Mouse (Mus musculus) layer of hippocampus, adult 9-11 months (tissue): ENCODE measurements around the gene Asgr1.
"Not testable (repeated sequence)": the region's sequence is repeated elsewhere in the genome, so short reads cannot be mapped to it uniquely, and the experiment has no call there.

Experiments used
- DNase-seq: peaks from one replicate; pipeline ENCODE4 v3.0.0; 2022

Gene Asgr1

DNA sequence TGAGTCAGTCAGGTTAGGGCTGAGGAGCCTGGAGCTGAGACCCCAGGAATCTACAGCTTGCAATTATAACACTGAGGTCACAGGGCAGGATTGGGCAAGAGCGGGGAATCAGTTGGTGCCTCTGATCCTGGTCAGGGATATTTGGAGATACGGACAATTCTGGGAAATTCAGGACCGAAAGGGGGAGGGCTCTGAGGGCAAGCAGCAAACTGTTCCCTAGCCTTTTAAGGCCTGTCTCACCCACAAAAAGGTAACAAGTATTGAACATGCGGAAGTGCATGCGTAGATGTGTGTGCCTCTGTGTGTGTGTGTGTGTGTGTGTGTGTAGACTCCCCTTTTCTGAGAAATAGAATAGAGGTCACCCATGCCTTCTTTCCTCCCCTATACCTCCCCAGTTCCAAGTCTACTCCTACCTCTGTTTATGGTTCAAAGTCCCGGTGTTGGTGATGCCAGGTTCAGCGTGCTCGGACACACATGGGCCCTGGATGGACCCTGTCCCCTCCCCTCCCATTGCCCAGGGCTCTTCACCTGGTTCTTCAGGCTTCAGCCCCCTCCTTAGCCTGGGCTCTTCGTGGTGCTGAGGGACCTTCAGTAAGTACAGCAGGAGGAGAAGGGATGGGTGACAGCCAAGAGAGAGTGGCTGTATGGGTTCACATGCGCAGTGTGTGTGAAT is at the start of gene Asgr1:
Gene Asgr1 (plus strand): TSS at position 188 of the 673 bp plus-strand sequence.
- no peak for DNase-seq

DNA sequence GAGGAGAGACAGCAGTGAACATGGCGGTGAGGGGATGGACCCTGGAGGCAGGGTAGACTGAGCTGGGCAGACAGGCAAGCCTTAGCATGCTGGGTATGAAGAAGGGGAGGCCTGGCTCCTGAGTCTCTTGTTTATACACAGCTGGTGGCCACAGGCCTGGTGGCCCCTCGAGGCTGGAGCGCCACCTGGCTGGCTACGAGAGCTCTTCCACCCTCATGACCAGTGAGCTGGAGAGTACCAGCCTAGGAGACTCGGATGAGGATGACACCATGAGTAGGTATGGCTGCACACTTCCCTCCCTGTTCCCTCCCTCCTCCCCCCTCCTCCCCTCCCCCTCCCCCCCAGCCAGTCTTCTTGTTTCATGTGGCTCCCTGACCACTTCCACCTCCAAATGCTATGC is 48.4 kb upstream of the Asgr1 start:
- DNase-seq: no peak

DNA sequence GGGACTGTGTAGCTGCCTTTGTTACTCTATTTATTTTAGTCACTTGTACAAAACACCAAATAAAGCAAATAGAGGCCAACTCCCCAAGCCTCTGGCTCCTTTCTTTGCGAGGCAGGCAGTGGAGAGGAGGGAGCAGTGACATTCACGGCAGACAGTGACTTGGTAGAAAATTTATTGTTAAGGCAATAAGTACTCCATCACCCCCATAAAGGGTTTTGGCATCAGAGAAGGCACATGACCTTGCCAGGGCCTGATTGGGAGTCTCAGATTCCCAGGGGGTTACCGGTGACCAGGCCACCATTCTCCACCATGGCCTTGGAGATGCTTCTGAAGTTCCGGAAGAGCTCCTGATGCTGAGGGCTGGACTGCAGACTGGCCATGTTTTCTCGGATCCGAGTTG is 43.9 kb upstream of the Asgr1 start:
- DNase-seq: no peak

DNA sequence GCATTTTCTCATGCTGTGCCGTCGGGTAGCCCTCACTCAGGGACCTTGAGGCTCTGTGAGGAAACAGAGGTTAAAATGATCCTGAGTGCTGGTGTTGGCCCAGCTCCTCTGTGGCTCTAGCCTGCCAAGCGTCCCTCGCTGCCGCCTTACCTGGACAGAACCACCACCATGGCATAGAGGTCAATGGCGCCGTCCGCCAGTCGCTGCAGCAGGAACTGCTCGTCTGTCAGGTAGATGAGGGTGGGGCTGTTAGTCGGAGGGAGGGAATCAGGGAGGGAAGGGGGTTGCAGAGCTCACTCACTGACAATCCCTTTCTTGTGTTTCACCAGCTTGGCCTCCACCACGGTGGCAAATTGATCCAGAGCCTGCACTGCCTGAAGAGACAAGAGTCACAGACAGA is 43.3 kb upstream of the Asgr1 start:
- no peak for DNase-seq

DNA sequence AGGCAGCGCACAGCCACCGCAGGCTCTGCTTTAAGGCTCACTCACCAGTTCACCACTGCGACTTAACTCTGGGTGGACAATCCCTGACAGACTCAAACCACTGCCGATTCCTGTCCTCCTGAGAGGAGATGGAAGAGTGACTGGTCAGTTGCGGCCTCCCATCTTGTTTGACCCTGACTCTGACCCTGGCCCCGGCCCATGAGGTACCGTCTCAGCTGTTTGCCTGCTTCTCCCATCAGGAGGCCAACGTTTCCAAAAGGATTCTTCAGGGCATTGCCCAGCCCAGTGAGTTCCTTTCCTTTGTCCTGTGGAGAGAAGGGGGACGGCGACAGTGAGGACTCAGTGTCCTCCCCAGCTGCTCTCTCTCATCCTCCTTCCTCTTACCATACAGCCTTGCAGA is 42.9 kb upstream of the Asgr1 start:
- DNase-seq: no peak

DNA sequence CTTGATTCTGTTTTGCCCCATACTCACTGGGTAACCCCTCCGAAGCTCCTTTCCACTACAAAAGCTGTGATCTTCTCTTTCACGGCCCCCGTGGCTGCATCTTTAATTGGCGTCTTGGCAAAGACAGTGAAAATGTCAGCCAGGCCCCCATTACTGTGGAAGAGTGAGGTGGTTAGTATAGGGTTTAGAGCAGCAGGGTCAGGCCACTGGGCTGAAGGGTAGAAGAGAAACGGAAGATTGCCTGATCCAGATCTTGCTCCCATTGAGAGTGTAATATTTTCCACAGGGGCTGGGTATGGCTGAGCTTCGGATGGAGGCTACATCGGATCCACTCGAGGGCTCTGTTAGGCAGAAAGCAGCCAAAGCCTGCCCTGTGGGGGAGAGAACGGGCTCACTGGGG is 41.0 kb upstream of the Asgr1 start:
- no peak for DNase-seq

DNA sequence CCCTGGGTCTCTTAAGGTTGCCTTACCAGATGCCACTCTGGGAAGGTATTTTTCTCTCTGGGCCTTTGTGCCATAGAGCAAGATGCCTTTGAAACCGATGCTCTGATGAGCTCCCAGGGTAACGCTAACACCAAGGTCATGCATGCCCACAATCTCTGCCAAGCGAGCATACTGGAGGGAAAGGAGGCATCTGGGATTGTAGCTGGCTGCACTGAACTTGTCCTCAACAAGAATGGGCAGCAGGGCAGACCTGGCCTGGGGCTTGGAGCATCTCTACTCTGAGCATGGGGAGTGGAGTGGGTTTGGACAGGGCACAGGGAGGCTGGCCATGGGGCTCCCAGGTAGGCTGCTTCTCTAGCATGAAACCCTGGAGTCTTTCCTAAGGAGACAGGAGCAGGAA is 40.5 kb upstream of the Asgr1 start:
- DNase-seq: no peak

DNA sequence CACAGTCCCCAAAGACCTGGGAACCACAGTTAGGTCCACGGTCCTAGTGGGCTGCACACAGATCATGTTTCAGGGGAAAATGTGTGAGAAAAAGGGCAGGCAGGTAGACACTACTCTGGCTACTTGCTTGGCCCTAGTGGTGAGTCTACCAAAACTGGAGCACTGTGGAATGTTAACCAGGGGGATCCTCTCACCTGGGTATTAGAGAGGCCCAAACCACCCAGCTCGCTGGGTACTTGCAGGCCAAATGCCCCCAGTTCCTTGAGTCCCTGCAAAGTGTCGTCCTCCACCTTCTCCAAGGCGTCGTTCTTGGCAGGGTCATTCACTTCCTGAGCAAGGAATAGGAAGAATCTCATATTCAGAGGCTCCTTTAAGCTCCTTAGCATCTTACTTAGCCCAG is 39.8 kb upstream of the Asgr1 start:
- DNase-seq: no peak

DNA sequence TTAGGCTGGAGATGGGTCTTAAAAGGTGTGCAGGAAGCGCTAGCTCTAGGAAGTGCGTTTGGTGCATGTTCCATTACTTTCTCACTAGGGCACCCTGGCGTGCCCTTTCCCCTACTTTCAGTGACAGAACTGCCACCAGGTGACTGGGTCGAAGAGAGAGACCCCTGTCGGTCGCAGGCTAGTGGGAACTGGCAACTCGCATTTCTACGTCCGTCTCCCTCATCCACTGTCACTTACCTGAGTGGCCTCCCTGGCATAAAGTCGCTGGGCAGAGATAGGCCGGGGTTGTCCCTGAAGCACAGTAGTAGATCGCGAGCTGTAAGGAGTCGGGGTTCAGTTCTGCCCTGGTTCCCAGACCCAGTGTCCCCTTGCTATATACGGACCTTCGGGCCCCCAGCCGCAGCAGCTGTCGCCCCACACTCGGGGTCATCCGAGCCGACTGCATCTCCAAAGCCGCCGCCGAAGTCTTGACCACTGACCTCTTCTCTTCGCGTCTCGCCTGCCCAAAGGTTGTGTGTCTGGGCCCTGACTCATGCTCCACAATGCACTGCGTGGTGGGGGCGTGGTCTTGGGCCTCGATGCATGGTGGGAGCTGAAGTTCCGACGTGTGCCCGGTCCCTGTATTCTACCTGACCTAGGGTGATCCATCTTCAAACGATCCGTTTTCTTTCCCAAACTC is 38.9 kb upstream of the Asgr1 start, which contains the start of gene Acadvl:
Gene Acadvl (minus strand): TSS at position 532 of the 679 bp plus-strand sequence.
- peak; percentile 92 for DNase-seq

DNA sequence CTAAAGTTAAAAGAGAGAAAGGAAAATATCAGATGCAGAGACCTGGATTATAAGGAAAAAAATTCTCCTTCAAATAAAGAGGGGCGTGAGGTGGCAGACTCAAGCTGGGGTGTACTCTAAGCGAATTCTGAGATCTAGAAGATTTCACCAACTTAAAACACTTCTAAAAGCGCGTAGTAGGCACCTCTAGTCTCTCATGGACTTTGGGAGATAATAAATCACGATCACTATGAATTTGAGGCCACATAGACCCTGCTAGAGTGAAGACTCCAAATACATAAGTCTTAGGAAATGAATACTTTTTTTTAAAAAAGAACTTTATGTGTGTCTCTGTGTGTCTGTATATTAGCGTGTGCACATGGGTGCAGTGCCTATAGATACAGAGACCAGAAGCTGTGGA is 38.2 kb upstream of the Asgr1 start:
- no peak for DNase-seq

DNA sequence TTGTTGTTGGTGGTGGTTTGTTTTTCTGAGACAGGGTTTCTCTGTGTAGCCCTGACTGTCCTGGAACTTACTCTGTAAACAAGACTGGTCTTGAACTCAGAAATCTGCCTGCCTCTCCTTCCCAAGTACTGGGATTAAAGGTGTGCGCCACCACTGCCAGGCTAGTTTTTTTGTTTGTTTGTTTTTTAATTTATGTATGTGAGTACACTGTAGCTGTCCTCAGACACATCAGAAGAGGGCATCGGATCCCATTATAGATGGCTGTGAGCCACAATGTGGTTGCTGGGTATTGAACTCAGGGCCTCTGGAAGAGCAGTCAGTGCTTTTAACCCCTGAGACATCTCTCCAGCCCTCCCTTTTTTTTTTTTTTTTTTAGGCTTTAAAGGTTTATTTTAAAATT is 37.7 kb upstream of the Asgr1 start:
- DNase-seq: not testable (repeated sequence)

DNA sequence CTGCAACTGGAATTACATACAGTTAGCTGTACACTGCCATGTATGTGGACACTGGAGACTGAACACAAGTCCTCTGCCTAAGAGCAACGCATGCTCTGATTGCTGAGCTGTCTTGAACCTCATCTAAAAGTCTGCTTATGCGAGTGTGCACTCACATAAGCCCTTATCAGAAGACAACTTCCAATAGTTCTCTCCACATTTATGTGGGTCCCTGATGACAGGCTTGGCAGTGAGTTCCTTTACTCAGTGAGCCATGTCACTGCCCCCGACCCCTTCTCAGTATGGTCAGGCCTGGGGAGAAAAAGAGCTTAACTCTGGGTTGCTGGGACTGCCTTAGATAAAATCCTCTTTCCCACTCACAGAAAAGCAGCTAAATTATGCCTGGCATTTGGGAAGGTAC is 37.2 kb upstream of the Asgr1 start, which contains the start of gene Dlg4:
Gene Dlg4 (plus strand): TSS at position 274 of the 400 bp plus-strand sequence.
- DNase-seq: no peak

DNA sequence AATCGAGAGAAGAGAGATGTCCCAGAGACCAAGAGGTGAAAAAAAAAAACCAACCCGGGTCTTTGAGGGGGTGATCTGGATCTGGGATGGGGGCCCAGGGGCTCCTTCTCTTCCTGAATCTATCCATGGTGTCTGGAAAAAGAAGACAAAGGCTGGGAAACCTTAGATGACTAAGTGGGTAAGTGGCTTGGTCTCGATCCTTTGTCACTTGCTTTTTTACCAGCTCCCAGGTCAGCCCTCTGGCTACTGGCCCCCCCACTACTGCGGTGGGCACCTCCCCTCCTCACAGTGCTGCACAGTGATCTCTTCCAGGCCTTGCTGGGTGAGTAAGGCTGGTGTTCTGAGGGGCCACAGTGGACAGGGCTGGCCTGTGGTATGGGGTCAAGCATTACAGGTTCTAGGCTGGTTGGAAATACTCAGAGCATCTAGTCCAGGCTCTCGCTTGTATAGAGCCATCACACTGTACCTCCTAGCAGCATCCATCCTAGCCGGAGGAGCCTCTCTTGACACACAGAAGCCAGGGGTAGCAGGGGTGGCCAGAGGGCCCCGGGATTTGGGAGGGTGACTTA is 36.6 kb upstream of the Asgr1 start:
- DNase-seq: no peak

DNA sequence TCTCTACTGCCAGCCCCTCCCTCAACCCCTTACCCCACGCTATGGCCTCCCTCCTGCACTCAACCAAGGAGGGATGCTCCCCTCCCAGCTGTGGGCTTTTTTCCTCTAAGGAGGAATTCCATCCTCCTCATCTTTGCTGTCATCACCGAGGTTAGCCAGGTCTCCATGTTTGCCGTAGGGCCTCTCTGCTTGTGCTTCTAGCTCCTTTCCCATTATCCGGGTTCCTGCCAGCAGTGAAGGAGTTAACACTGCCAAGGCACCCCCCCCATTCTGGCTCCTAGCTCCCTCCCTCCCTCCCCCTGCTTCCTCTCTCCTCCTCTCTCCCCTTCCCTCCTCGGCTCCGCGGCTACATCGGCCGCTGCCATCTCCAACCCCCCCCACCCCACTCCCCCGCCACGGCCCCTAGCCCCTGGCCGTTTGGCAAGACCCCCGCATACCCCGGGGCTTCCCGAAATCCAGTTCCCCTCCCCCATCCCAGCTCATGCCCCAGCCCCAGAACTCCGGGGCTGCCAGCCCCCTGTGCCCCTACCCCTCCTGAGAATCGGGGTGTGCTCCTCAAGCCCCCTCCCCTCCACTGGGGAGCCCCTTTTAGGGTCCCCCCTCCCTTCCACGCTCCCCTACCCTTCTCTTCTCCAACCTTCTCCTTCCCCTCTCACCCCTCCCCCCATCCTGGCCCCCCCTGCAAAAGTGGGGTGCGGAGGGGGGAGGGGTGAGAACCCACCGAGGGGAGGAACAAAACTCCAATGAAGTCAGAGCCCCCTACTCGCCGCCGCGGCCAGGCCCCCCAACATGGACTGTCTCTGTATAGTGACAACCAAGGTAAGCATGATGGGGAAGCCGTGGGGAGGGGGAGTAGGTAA is 35.5 kb upstream of the Asgr1 start:
- peak; percentile 63 for DNase-seq

DNA sequence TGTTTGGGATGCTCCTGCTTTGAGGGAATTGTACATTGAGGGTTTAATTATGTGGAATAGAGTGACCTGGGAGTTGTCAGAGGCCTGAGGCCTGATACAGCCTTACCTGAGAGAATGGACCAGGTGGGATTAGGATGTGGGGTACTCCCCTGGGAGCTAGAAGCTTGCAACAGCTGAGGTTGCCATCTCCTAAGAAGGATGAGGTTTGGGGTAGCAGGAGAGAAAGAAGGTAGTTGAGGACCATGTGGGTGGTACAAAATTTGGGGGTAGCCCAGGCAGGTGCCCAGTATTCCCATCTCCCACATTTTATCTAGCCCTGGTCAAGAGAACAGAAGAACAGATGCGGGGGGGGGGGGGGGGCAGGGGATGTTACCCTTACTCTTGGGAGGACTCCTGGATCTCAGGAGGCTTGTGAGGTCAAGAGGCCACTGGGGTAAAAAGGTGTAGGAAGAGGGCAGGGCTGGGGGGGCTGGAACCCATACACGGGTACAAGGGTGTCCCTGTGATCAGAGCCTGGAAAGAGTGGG is 34.3 kb upstream of the Asgr1 start:
- no peak for DNase-seq

DNA sequence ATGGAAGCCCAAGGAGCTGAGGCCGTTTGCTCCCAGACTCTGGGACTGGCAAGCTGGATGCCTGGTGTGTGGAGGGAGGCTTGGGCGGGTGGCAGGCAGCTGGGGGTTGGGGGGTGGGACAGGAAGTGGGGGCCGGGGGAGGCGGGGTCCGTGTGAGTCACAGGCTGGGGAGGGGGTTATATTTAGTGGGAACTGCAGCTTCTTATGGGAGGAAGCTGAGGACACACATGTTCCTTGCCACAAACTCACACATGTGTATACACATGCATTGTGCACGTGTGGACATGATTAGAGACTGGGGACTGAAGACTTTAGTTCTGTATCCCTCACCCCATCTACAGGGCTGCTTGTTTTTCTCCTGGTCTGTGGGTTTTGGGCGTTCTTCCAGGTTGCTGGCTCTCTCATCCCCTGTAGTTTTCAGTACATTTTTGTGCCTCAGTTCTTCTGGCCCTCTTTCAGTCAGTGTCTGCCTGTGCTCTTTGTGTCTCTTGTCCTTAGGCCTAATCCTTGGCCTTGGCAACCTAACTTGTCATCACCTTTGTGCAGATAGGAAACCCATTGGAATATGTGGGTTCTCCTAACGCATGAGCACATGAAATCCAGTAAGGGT is 33.8 kb upstream of the Asgr1 start:
- DNase-seq: peak; percentile 50

DNA sequence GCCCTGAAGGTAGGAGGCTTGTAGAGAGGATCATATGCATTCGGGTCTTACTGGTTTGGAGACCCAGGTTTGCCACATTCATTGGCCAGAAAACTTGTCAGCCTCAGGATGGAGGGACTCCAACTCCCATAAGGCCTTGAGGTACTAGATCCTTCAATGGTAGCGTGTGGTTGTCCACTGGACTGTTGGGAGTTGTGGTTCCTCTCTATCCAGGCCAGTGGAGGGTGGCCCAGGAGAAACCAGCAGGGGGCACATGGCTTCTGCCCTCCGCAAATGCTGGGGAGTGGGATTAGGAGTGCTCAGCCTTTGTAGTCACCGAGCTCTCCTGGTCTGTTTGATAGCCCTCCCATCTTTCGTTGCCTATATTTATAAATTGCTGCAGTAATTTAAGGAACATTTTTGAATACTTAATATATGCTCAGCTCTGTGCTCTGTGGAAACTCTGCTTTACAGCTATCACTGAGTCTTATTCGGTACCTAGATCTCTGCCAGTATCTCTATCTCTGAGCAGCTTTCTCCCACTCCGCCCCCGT is 33.1 kb upstream of the Asgr1 start:
- peak; percentile 89 for DNase-seq

DNA sequence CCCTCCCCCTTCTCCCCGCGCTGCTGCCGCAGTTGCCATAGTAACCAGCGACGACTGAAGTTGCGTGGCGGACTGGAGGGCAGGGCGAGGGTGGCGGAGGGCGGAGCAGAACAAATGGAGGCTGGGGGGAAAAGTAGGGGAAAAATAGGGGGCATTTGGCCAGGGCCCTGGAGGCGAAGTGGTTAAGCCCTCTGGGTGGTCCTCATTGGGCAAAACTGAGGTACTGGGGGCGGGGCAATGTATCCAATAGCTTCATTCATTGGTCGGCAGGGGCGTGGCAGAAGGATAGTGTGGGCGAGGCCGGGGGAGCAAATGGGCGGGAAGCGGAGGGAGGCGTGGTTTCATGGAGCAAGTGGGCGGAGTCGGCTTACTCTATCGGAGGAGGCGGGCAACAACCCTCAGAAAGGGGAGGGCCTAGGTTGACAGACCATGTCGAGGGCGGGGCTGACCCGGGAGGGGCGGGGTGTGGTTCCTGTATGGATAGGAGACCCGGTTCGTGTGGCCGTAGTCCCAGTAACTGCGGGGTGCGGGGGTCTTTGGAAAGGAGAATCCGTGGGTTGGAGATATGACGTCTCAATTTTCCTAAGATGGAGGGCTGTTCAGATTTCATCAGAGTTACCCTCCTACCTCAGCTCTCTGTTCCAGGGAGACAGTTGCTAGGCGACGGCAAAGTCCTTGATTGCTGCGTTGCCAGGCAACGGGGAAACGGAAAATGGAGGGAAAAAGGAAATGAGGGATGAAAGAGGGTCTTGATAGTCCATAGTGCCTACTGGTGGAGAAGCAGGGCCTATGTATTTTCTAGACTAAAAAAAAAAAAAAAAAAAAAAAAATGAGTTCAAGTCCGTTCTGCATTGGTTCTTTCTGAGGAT is 32.4 kb upstream of the Asgr1 start:
- DNase-seq: peak; percentile 99

DNA sequence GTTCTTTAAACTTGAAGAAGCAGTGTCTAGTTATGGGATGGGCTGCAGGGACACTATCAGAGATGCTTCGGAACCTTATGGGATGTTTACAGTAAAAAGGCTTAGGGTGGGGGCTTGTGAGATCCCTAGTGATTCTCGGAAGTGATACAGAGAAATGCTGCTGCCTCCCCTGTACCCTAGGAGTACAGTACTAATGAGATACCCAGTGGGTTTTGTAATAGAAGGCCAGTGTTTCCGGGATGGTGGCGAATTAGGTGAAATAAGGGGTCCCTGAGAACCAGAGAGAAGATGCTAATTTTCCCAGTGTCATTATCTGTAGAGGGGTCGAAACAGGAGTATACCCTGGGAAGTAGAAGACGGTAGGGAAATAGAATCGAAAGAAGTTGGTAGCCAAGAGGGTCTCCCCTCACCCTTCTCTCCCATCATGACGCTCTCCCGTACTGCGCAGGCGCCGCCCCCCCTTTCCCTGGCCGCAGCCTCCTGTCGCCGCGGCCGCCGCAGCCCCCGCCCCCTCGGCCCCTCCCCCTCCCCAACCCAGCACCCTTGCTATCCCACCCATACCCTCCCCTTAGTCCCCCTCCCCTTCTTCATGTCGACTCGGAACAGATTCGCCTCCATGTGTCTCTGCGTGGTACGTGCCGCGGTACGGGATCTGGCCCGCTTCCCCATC is 30.3 kb upstream of the Asgr1 start:
- DNase-seq: no peak

DNA sequence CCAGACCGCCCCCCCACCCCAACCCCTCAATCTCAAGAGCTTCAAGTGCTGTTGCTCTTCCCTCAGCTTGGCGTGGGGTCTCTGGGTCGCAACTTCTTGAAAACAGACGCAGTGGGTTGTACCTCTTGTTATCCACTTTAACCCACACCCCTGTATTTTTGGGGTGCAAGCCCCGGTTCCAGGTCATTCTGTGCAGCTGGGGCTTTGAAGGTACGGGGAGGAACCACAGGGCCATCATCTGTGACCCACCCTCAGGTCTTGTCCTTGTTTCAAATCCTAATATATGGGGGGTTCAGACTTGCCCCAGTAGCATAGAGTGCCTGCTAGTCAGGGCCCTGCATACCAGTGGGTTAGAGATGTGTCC is 29.8 kb upstream of the Asgr1 start:
- DNase-seq: no peak

DNA sequence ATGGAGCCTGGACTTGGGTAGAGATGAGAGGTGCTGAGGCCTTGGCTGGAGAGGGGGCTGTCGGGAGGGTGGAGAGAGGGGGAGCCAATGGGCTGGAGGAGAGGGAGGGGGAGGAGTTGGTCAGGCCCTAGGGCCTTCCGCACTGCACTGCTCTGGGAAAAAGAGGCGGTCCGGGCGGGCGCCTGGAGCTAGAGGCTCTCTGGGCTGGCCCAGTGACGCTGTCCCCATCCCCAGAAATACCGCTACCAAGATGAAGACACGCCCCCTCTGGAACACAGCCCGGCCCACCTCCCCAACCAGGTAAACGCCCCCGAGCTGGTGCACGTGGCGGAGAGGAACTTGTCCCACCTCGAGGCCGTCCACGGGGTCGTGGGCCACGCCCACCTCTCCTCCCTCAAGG is 27.2 kb upstream of the Asgr1 start:
- DNase-seq: no peak
